Mouse (Mus musculus): ENCODE data around the gene Plcb2.
A peak's percentile ranks its signal among the peaks of the same experiment; 100 is the strongest.

Gene Plcb2

GRCm38 (mm10) chr2:118682544-118683260 lies 45.5 kb downstream of the Plcb2 start:
- no peak for DNase-seq (ENCODE audit: low spot score)

DNA sequence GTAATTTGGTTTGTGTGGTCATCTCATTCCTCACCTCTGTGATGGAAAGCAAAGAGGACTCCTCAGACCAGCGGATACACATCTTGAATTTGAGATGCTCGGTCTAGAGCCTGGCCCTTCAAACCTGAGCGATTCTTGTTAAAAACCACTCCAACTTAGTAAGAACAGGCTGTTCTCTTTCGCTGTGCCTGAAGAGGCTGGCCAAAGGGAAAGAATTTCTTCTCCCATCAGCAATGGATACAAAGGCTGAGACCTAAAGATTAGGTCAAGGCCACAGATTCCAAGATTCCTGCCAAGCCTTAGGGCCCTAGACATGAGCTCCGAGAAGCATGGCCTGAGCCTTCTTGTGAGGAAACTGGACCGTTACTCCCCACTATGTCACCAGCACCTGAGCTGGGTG lies 47.3 kb downstream of the Plcb2 start:
- no peak for DNase-seq (ENCODE audit: low spot score)

GRCm38 (mm10) chr2:118679577-118679976 lies 48.7 kb downstream of the Plcb2 start:
- no peak for DNase-seq (ENCODE audit: low spot score)

DNA sequence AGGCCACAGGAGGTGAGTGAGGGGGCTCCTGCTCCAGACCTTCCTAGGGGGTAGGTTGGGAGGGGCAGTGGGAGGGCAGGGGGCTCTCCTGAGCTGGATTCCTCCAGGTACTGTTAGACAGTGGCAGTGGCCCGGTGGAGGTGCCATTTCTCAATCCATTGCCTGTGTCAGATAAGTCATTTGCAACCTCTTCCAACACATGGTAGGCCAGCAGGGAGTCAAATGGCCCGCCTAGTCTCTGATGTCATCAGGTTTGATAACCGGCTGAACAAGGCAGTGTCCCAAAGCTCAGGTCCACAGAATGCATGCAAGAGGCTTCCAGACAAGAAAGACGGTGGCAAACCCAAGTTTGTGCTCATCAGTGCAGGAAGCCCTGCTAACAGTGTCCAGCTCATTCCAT lies 50.4 kb downstream of the Plcb2 start:
- DNase-seq (ENCODE audit: low spot score): no peak

DNA sequence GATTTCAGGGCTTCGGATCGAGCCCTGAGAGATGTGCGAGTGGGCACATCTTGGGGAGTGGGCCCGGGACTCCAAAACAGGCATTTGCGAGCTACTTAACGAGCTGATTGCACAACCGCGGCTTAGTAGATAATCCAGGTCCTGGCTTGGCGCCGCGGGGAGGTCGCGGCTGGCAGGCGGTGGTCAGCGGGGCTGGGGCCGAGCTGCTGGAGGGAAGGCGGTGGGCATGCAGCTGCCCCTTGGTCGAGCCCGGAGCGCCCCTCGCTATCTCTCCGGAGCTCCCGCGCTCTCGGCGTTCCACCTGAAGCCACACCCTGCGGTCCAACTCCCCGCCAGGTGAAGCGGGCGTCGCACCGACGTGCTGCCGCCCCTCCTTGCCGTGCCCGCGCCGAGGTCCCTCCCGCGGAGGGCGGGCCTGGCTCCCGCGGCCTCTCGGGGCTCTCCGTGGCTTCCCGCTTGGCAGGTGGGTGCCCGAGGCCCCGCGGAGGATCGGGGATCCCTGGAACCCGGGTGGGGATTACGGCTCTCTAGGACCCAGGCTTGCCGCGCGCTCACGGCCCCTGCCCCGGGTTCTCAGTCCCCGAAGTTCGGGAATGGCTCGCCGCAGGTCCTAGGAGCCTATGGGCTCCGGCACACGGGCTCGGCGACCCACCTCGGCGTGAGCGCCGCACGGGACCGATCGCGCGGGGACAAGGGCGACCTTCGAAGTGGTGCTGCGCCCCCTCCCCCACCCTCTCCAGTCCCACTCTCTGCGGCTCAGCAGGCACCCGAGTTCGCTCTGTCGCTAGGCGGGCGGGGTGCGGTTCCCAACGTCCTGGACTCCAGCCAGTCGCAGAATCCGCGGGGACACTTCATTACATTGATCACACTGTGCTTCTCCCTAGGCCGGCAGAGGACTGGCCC lies 51.1 kb downstream of the Plcb2 start:
- peak; percentile 49 for DNase-seq (ENCODE audit: low spot score)

DNA sequence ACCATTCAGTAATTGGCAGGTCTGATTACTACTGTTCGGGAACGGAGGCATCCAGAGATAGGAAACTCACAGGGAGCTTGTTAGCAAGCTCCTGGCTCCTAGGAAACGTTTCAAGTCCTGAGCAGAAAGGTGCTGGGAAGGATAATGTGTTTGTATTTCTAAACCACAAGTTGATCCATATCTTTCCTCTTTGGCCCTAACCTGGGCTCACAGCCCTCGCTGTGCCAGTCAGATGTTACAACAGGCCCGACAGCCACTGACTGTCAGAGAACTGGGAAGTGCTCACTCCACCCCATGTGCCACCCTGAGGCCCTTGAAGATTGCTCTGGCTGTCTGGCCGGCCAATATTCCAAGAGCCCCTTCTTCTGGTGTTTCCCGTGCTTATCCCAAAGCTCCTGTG lies 53.7 kb downstream of the Plcb2 start:
- no peak for DNase-seq (ENCODE audit: low spot score)

DNA sequence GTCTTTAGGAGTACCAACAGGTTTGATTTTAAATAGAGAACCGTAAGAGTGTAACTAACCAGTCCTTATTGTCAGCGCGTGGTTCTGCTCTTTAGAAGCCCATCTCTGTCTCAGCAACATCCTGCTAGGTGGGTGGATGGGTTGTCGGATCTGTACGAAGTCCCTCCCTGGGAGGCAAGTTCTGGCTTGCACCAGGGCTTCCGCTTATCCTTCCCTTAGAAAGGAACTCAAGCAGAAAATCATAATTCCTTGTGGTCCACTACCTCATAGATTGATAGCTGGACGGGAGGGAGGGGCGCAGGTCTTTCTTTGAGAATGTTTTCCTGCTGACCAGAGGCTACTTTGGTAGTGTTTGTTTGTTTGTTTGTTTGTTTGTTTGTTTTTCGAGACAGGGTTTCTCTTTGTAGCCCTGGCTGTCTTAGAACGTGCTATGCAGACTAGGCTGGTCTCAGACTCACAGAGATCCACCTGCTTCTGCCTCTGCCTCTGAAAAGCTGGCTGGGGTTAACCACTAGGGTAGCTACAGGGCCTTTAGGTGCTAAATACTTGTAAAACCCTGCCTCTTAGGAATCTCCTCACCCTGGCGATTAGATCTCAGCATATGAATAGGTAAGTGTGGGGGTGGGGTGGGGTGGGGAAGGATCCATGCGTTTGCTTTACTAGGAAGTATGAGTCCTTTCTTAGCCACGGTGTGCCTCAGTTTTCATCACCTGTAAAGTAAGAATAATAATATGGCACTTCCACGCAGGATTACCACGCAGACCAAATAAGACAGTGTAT lies 54.4 kb downstream of the Plcb2 start:
- no peak for DNase-seq (ENCODE audit: low spot score)

GRCm38 (mm10) chr2:118671728-118672127 lies 56.5 kb downstream of the Plcb2 start:
- no peak for DNase-seq (ENCODE audit: low spot score)

GRCm38 (mm10) chr2:118669785-118670184 lies 58.5 kb downstream of the Plcb2 start:
- DNase-seq (ENCODE audit: low spot score): no peak

- DNase-seq (ENCODE audit: low spot score): no peak
Measured at GRCm38 (mm10) chr2:118669245-118669644, 59.0 kb downstream of the Plcb2 start.

GRCm38 (mm10) chr2:118667181-118667580 lies 61.1 kb downstream of the Plcb2 start:
- no peak for DNase-seq (ENCODE audit: low spot score)

DNA sequence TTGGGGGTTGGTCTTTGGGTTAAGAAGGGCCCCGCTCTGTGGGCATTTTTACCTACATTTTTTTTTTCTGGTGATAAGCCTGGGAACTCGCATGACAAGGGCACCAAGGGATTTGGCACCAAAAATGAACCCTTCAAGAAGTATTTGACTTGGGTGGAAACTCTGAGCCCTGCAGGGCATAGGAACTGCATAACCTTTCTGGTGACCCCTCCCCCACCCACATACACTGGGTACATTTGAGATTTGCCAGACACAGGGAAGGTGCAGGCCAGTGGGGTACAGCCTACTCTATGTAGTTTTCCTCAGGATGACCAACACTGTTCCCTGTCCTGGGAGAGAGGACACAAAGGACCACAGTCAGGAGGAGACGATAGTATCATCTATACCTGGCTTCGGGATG lies 62.6 kb downstream of the Plcb2 start:
- no peak for DNase-seq (ENCODE audit: low spot score)

- no peak for DNase-seq (ENCODE audit: low spot score)
Measured at GRCm38 (mm10) chr2:118664975-118665516, 63.2 kb downstream of the Plcb2 start.

GRCm38 (mm10) chr2:118663804-118664766 lies 64.2 kb downstream of the Plcb2 start:
- peak; percentile 60 for DNase-seq (ENCODE audit: low spot score)

GRCm38 (mm10) chr2:118662902-118663803 lies 65.1 kb downstream of the Plcb2 start, which contains the start of gene Pak6:
Pak6 (plus strand) TSS chr2:118663303.
- DNase-seq (ENCODE audit: low spot score): no peak

DNA sequence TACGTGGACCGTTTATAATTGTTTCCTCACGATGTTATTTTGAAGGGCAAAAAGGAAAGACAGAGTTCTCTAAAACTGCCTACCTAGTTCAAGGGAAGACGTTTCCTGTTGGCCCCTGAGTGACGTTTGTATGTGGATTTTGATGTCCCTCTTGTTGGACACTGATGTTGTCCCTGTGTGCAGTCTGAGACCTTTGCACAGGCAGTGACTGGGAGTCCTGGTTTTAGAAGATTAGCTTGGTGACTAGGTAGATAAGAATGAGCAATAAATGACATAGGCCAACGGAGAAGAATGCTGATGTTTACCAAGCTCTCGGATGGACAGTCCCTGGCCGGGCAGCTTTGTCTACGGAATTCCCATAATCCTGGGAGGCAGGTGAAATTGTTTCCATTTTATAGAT lies 66.3 kb downstream of the Plcb2 start:
- no peak for DNase-seq (ENCODE audit: low spot score)

DNA sequence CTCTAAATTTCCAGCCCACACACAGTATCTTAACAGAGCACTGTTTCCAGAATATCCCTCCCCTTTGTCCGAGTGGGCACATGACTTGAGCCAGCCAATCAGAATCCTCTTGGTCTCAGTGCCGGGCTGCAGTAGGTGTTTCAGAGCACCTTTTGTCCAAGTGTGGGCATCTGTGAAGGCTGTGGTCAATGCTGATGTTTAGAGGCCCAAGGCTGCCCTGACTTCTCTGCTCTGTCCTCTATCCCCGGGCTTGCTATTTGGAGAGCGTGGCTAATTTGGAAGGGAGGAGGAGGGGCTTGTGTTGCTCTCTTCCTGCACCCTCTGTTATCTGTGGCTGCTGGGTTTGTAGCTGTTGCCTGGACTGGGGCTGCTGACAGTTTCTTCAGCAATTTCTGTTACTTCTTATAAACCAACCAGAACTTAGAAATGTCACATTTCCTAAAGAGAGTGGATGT lies 68.2 kb downstream of the Plcb2 start:
- no peak for DNase-seq (ENCODE audit: low spot score)

DNA sequence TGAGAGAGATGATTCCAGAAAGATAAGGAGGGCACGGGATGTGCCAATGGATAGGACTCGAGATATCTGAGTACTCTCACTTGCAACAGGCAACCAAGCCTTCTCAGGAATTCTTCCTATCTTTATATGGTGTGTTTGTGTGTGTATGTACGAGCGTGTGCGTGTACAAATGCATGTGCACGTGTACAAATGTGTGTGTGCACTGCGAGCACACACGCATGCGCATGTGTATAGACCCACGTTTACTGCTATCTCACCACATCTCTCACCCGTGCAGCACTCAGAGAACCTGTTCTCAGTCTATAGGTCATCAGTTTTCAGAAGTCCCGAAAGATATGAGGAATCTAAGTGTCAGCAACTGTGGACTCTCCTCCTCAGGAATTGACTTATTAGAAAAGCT lies 68.7 kb downstream of the Plcb2 start:
- no peak for DNase-seq (ENCODE audit: low spot score)

DNA sequence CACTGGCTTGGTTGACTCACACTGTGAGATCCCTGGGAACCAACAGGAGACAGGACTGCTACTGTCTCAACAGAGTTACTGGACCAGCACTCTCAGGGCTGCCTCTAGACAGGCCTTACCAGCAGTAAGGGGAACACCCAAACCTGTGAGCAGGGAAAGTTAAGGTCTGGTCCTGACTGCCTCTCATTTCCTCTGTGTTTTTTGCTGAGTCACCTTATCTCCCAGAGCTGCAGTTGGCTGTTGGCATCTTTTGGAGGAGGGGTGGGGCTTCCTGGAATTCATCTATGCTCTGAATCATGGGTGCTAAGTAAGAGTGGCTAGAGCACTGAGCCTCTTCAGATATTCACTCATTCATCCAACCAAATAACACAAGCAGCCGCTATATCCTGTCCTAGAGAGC lies 69.2 kb downstream of the Plcb2 start:
- DNase-seq (ENCODE audit: low spot score): peak; percentile 37

- DNase-seq (ENCODE audit: low spot score): no peak
Measured at GRCm38 (mm10) chr2:118658457-118658856, 69.8 kb downstream of the Plcb2 start.
